Mouse (Mus musculus): ENCODE data around the gene Tmed6.
"Not testable (repeated sequence)": the region's sequence is repeated elsewhere in the genome, so short reads cannot be mapped to it uniquely, and the experiment has no call there.

Tmed6 gene

DNA sequence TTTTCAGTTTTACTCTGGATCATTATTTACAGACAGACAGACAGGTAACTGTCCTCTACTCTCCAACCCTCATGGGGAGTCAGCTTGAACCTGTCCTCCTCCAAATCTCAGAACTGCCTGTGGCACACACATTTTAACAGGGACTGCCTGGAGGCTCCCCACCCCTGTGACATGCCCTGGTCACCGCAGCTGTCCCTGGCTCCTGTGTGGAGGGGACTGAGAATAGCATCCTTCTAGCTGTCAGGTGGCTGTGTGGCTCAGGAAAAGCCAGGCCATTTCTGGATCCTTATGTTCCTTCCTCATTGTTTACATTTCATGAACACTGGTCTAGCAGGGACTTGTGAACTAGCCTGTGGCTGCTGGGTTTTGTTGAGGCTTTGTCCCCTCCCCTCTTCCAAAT lies 8.7 kb upstream of the Tmed6 start:
- DNase-seq (ENCODE audit: low spot score in 2 of 2), result no peak

DNA sequence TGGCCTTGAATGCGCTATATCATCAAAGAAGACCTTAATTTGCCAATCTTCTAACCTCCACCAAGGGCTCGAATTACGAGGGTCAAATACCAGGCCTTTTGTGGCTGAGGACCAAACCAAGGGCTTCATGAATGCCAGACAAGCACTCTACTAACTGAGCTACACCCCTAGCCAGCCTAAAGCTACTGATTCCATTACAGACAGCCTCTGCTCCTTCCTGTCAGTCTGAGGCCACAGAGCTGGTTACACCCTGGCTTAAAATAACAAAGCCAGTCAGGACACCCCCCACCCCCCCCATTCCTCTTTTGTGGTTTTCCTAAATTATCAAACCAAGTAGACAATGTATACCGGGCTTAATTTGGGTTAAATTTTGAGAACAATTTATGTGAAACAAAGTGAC lies 8.3 kb upstream of the Tmed6 start:
- DNase-seq (ENCODE audit: low spot score in 2 of 2), result no peak

DNA sequence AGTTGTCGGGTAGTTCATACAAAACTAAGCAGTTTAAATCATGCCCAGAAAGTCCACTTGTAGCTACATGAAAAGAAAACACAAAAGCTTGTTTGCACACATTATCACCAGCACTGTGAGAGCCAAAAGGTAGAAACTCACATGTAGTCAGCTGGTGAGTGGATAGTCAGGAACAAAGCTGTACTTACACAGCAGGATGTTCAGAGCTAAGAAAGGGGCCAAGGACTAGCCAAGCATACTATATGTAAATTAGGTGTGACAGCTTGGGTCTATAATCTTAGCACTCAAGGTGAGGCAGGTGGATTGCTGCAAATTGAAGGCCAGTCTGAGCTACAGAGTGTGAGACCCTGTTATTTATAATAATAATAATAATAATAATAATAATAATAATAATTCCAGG lies 2.8 kb downstream of the Tmed6 start:
- DNase-seq (ENCODE audit: low spot score in 2 of 2), result no peak

DNA sequence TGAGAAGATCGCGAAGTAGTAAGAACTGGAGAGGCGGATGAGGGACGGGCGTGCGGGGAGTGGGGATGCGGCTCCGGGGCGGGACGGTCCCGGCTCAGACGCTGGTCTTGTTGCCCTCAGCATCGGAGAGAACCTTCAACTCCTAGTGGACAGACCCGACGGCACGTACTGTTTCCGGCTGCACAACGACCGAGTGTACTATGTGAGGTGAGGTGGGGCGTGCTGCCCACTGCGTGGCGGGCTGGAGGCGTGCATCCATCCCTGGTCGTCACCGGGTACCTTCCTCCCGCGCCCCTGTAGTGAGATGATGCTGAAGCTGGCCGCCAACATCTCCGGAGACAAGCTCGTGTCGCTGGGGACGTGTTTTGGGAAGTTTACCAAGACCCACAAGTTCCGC lies 8.5 kb downstream of the Tmed6 start:
- DNase-seq (ENCODE audit: low spot score in 2 of 2), result no peak

DNA sequence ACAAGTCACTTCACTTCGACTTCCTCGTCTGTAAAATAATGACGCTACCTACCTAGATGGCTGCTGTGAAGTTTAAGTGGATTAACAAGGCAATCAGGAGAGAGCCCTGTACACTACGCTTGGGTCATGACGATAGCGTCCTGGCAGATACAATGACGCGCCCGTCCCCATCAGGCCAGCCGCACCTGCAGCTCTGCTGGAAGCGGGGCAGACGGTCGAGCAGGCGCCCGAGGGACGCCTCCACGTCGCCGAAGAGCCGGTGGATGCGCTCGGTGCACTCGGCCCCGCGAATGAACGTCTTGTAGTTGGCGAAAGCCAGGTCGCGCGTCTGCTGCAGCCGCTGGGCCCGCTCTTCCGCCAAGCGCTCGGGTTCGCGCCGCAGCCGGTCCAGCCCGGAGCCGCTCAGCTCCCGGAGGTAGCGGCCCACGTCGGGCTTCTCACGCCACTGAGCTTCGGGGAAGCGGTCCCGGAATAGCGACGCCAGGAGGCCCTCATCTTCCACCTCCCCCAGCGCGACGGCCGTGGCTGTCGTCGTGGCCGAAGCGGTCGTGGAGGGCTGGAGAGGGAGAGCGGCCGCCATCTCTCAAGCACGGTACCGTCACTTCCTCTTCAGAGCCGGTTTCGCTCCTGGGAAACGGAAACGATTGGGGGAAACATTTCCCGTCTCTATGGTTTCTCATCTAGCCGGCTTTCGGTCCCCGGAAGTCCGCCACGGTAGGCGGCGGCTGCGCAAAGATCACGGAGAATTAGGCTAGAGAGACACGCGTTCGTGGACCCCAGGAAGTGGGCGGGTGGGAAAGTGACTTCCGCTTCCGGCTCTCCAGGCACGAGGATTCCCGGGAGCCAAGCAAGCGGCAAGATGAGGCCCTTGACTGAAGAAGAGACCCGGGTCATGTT lies 9.1 kb downstream of the Tmed6 start, which contains the start of the genes Cog8 and Nip7:
Cog8 (minus strand) TSS at position 614 of the 897 bp plus-strand sequence.
Nip7 (plus strand) TSS at position 802 of the 897 bp plus-strand sequence.
- peak; percentile 95 for DNase-seq (ENCODE audit: low spot score in 2 of 2)

DNA sequence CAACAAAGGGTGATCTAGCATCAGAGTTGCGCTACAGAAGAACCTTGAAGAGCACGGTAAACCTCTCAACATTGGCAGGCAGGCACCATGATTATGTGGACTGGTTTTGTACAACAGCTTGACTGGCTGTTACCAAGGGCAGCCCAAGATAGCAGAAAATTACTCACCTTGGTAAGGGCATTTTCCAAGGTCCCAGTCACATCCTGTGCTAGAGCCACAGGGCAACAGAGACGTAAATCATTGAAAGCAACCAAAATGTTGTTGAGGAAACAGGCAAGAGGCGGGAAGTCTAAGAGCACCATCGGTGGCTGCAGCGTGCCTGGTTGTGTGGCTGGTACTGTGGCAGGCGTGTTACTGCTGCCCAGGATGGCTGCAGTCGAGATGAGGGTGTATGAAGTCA lies 13.4 kb downstream of the Tmed6 start:
- no peak for DNase-seq (ENCODE audit: low spot score in 2 of 2)

DNA sequence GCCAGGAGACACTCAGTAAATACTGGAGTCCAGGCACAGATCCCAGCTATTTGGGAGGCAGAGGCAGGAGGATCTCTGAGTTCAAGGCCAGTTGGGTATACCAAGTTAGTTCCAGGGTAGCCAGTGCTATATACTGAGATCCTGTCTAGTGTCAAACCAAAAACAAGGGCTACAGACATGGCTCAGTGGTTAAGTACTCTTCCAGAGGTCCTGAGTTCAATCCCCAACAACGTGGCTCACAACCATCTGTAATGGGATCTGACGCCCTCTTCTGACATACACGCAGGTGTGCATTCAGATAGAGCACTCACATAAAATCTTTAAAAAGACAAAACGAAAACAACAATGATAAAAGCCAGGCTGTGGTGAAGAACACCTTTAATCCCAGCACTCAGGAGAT lies 16.0 kb downstream of the Tmed6 start:
- DNase-seq (ENCODE audit: low spot score in 2 of 2), result no peak

DNA sequence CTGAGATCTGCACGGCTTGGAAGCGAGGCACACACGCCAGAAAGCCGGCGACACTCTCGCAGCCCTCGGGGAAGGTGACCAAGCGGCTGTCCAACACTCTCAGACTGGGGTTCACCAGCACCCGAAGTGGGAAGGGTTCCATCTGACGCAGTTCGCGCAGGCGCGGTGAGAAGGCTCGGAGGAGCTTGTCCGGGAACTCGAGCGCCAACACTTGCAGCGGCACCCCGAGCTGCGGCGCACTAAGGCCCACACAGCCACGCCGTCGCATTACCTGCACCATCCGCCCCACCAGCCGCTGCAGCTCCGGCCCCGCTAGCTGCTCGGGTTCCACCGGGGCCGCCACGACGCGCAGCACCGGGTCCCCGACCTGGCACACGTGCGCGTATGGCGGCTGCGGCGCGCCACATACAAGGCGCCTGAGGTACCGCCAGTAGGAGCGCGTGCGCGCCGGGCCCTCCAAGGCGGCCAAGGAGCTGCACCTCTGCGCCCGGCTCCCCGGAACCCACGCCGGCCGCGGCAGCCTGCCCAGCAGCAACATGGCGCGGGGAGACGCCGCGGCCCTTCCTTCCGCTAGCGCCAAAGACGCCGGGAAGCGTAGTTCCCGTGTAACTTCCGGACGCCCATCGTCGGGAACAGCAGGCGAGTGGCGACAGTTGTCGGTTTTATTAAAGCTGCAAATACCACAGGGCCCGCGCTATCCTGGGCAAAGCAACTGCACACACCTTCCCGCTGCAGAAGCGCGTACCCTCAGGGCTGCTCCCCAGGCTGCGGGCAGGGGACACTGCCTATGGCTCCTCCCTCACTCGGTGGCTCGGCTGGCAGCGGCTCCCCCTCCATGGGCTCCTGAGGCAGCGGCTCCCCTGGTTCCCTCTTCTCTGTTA lies 17.1 kb downstream of the Tmed6 start, which contains the start of gene Pdf:
Pdf (minus strand) TSS at position 554 of the 881 bp plus-strand sequence.
- DNase-seq (ENCODE audit: low spot score in 2 of 2), result peak; percentile 72 to 82

DNA sequence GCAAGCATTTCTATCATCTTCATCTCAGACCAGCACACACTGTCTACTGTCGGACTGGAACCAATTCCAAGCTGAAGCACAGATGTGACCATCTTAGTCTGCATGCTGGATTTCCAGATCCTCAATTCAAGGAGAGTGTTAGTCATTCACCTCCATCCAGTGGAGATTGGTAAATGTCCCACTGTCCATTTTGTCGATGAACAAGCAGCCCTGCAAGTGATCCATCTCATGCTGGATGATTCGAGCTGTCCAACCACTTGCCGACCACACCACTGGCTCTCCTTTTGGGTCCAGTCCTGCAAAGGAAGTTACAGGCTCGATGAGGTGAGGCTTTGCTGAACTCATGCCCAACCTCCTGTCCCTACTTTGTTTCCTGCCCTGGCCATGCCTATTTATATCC lies 18.5 kb downstream of the Tmed6 start:
- DNase-seq (ENCODE audit: low spot score in 2 of 2), result no peak

DNA sequence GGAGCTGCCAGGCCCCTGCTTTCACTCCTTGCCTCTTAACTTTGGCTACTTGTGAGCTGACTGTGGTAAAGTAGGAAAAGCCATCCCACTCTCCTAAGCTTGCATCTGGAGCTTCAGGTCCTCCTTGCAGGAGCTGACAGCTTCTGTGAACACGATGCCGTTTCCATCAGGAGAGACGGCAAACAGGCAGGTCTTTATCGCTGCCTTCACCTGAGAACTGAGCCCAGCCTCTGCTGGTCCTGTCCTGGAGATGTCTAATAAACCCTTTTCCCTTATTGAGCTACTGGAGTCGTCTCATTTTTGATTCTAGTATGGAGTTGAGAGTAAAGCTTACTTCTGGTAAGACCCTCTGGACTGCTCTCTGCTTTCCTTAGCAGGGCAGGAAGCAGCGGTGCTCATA lies 20.0 kb downstream of the Tmed6 start:
- DNase-seq (ENCODE audit: low spot score in 2 of 2), result no peak

DNA sequence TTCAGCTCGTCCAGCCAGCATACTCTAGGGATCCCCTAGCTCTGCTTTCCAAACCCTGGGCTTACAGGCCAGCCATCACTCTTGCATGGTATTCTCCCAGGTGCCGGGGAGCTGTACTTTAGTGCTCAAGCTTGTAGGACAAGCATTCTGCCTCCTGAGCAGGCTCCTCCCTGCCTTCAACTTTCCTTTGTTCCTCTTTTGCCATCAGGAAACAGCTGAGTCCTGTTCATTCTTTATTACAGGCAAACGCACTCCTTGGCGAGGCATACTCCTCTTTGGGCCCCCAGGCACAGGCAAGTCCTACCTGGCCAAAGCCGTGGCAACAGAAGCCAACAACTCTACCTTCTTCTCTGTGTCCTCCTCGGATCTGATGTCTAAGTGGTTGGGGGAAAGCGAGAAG lies 24.8 kb downstream of the Tmed6 start:
- DNase-seq (ENCODE audit: low spot score in 2 of 2), result no peak

DNA sequence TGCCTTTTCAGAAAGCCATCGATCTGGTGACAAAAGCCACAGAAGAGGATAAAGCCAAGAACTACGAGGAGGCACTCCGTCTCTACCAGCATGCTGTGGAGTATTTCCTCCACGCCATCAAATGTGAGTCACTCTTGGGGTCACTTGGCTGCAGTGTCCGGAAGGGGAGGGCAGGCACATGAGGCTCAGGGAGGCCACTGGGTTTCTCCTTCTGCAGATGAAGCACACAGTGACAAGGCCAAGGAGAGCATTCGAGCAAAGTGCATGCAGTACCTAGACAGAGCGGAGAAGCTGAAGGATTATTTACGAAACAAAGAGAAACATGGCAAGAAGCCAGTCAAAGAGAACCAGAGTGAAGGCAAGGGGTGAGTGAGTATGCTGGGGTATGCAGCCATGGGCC lies 28.8 kb downstream of the Tmed6 start:
- no peak for DNase-seq (ENCODE audit: low spot score in 2 of 2)

DNA sequence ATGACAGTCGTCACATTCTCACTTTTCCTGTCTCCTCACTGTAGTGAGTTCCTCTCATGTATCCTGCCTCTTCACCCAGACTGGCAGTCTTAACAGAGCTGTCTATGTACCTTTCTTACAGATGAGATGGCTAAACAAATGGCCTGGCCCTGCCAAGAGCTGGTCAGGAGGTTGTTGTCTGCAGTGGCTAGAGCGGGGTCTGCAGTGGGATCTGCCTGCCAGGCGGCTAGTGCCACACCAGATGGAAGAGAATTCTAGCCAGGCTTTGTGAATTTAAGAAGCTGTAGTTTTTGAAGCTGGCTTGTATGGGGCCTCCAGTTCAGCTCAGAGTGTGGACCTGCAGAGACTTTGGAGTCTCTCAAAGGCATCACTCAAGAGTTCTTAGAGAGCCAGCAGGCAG lies 29.8 kb downstream of the Tmed6 start:
- no peak for DNase-seq (ENCODE audit: low spot score in 2 of 2)

DNA sequence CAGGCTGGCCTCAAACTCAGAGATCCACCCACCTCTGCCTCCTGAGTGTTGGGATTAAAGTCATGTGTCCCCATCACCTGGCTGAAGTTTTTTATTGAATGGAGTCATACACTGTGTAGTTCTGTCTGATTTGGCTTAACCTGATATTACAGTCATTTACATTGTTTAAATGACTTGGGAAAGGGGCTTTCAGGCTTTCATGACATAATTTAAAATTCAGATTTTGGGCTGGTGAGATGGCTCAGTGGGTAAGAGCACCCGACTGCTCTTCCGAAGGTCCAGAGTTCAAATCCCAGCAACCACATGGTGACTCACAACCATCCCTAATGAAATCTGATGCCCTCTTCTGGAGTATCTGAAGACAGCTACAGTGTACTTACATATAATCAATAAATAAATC lies 31.8 kb downstream of the Tmed6 start:
- not testable (repeated sequence) for DNase-seq (ENCODE audit: low spot score in 2 of 2)

DNA sequence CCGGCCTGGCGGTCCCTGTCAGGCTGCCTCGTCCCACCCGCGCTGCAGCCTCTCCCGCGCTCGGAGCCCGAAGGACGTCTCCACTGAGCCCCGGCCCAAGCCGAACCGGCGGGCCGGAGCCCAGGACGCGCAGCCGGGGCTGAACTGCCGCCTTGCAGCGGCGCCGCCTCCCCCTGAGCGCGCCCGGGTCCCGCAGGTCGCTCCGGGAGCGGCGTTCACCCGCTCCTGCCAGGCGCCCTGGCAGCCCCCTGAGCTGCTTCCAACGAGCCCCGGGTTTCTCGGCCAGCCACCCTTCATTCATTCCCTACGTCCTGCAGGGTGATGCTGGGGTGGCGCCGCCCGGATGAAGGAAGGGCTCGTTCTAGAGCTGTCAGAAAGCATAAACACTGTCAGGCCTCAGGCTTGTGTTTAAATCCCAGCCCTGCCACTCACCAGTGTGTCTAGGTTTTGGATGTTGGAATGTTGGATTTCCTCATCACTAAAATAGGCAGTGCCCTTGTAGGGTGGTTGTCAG lies 33.8 kb downstream of the Tmed6 start:
- DNase-seq (ENCODE audit: low spot score in 2 of 2), result no peak

DNA sequence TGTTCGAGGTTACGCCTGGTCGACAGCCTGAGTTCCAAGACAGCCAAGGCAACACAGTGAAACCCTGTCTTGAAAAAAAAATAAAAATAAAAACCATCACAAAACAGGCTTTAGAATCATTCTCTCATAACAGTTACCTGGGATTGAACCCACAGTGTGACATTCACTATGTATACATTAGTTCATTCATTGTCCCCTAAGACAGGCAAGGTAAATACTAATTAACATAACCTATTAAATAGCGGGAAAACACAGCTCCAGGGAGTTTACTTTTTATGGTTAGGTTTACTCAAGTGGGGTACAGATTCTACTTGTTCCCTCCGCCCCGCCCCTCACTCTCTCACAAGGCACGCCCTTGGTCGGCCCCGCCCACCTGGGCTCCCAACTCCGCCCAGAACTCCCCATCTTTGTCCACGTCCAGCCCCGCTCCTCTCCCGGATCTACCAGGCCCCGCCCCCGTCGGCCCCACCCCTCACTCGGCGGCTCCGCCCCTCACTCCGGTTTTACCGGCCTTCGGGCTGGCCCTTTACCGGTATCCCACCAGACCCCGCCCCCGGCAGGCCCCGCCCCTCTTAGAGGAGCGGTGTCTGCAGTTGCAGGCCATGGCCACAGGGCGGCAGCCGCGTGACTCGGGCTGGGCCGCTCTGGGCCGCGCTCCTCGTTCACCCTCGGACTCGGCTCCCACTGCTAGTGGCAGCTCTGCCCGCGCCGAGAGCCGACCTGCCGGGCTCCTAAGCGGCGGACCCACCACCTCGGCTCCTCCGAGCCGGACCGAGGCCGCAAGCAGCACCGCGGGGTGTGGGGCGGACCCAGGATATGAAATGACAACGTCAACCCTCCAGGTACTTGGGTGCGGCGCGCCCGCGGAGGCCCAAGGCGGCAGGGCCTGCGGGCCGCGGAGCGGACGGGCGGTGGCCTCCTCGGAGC lies 34.5 kb downstream of the Tmed6 start, which contains the start of gene Vps4a:
Vps4a (plus strand) TSS at position 573 of the 927 bp plus-strand sequence.
- DNase-seq (ENCODE audit: low spot score in 2 of 2), result peak; percentile 91 to 95

DNA sequence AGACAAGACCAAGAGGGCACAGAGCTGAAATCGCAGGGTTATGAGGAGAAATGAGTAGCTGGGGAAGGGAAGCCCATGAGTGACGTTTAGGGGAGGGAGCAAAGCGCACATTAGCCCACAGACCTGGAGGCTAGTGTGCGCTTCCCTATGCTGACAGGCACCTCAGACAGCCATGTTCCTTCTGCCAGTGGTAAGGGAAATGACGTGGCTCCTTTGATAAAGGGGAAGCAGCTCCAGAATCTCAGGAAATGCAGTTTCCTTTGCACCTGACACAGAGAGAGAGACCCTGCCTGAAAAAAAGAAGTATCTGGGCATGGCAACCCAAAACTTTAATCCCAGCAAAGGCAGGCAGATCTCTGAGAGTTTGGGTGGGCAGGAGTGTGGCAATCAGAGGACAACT lies 35.4 kb downstream of the Tmed6 start:
- no peak for DNase-seq (ENCODE audit: low spot score in 2 of 2)

DNA sequence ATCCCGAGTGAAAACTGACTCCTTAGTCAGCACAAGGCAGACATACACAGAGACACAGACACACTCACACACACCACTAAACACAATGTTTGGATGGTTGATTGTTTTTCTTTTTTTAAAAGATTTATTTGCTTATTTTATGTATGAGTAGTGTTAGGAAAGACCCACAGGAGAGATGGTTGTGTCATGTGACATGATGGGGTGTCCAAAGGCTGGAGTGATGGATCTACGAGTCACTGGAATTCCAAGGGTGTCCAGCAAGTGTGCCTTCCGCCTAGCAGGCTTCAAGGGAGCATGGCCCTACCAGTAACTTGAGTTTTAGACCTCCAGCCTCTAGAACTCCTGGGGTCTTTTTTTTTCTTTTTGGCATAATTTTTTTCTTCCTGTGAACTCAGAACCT lies 36.1 kb downstream of the Tmed6 start:
- no peak for DNase-seq (ENCODE audit: low spot score in 2 of 2)

DNA sequence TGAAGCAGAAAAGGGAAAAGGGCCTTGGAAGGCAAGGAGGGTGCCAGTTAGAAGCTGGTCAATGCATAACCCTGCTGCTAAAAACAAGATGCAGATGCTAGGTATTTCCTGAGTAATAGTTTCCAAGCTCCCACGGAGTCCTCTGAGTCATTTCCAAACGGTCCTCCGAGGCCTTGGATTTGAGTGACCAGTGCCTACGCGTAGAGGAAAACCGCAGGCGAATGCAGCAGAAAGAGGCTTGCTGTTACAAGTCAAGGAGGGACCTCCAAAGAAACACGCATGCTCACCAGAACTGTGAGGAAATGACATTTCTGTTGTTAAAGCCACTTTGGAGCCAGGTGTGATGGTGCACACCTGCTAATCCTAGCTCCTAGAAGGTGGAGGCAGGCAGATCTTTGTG lies 42.0 kb downstream of the Tmed6 start:
- no peak for DNase-seq (ENCODE audit: low spot score in 2 of 2)

DNA sequence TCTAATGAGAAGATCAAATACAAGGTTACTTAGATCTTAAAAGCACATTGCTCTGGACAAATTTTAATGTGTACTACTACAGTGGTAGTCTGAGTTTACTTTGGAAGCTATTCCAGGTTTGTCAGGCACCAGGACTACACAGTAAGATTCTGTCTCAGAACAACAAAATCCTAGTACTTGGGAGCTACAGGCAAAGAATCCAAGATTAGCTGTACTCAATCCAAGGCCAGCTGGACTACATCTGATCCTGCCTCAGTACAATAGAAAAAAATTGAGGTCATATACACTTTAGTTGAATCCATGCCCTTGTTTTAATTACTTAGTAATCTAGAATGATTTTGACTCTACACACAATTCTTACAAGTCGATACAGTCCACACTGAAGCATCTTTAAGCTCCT lies 50.5 kb downstream of the Tmed6 start:
- DNase-seq (ENCODE audit: low spot score in 2 of 2), result no peak

DNA sequence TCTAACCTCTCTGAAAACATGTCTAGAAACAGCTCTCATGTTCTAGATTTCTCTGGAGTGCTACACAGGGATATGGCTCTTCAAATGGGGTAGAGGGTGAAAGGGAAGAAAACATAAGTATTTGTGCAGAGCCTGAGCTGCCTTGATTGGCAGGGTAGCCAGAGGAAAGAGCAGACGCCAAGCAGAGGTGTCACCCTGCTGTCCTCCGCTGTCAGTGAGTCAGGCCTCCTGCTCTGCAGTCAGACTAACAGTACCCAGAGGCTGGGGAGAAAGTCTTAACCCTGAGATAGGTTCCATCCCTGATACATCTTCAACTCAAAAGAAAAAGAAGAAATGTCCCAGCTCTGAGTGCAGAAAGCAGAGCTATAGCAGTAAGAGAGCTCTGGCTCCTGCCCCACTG lies 52.8 kb downstream of the Tmed6 start:
- DNase-seq (ENCODE audit: low spot score in 2 of 2), result no peak

All from frontal cortex, postnatal 10 days (tissue).